Mouse (Mus musculus) ES-E14 (cell line): ENCODE data around the gene Mmel1.

Experiments
- CHD2 ChIP-seq: IDR thresholded peaks from 2 replicates; pipeline ENCODE4 v1.6.1; 2014; ENCODE audit warnings: mild to moderate bottlenecking, low read depth, low read length, inconsistent platforms
- ZC3H11A ChIP-seq: IDR thresholded peaks from 2 replicates; pipeline ENCODE4 v1.6.1; 2012; ENCODE audit warnings: low read depth, mild to moderate bottlenecking, inconsistent platforms, low read length, borderline replicate concordance
- ZNF384 ChIP-seq: IDR thresholded peaks from 2 replicates; pipeline ENCODE4 v1.6.1; 2012; ENCODE audit warnings: low read depth, low read length, inconsistent platforms

- no peak for TF ChIP-seq CHD2
- TF ChIP-seq ZNF384, result no peak
- TF ChIP-seq ZC3H11A, result no peak
Measured at GRCm38 (mm10) chr4:154913845-154914244, 44.5 kb downstream of the Mmel1 start.
